Mouse (Mus musculus) stomach, postnatal 0 days (tissue): Measurements from ENCODE around the gene Creld1.

Experiments
- CTCF ChIP-seq: IDR thresholded peaks from 2 replicates; pipeline ENCODE4 v1.5.1; 2016; ENCODE audit warnings: antibody characterized with exemption, low read depth, mild to moderate bottlenecking, moderate library complexity
- EP300 ChIP-seq: optimal IDR thresholded peaks from 2 replicates; pipeline ENCODE3; 2016; ENCODE audit warnings: antibody characterized with exemption

DNA sequence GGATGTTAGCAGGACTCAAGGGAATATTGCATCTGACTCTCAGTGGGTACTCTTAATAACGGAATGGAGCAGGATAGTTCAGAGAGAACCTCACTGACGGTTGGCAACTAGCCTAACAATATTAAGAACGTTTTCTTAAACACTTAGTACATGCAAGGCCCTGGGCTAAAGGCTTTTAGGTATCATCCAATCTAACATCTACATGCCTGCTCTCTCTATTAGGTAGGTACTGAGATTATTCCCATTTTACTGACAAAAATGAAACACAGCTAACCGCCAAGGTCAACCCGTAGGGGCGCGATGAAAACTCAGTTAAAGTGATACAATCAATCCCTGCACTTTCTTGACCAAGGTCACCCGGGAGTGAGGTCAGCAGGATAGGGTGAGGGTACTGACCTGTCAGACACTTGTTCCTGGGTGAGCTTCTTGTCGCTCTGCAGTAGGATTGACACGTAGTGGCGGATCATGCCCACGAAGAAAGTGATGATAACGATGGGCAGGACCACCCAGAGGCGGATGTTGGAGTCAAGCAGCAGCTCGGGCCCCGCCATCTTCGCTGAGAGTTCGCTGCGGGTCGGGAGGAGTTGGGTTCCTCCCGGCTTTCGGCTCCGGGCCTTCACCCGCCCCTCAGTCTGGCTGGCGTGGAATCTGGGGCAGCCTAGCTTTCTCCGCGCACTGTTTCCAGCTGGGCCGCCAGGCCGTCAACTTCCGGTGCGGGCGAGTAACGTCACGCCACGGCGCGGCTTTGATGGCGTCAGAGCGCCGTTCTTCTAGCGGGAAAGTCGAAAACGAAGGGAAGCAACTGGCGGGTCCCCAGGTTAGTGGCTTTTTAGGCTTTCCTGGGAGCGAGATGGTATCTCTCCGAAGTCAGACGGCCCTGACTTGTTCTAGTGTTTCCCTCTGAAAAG, 48.1 kb downstream of the Creld1 start, which contains the start of the genes Emc3 and Fancd2:
- TF ChIP-seq CTCF (no peak), EP300 (no peak)
